Mouse (Mus musculus): ENCODE results near the gene Apobr. TPM values are rescaled to one million over a fixed set of nuclear protein-coding genes. Genes with fewer than 3 reads are reported as not detected.

The Apobr gene
- polyA plus RNA-seq (2012; rRNA removed), result 6.8 and 7.2 TPM in 2 replicates

DNA sequence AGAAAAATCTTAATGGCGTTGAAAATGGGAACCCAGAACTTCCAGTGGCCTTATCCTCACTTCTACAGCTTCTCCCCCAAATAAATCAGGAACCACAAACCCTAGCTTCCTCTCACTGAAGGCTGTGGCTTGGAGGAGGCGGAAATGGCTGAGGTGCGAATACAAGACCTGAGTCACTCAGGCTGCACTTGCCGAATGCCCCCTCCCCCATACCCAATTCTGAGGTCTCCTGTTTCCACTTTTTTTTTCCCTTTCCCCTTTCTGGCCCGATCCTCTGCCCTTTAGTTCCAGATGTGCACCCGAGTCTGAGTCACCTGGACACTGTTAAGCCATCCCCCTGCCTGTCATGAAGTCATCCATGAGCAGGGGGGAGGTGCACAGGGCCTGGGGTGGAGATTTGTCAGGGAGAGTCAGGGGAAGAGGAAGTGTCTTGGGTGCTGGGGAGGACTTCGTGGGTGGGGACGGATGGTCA, at the start of gene Apobr:
Apobr (plus strand) TSS at position 437 of the 472 bp plus-strand sequence.
- H3K4me1 ChIP-seq (replicated peaks; ENCODE audit: control insufficient read depth, insufficient read depth, low read length), result peaks cover 24% of the 10 kb centered on the region
- peak within 1 kb of the TSS; percentile 34; the same call in 1 of the 2 replicates for H3K27ac ChIP-seq (ENCODE audit: control insufficient read depth, insufficient read depth, low read length)

GRCm38 (mm10) chr7:126535766-126536165, 49.0 kb upstream of the Apobr start:
- DNase-seq, result no peak
- peak overlapping the region; percentile 5 for H3K4me3 ChIP-seq (ENCODE audit: control insufficient read depth, insufficient read depth, low read length)
- WGBS, result 4% methylated on average over 28 of the region's 28 CpGs
- no peaks in the 10 kb centered on the region; the same call in 1 of the 2 replicates for H3K4me1 ChIP-seq (replicated peaks; ENCODE audit: control insufficient read depth, insufficient read depth, low read length)
- peaks cover 5% of the 10 kb centered on the region; the same call in 1 of the 2 replicates for H3K27me3 ChIP-seq (ENCODE audit: control insufficient read depth, insufficient read depth, low read length)
- TF ChIP-seq CTCF (IDR thresholded peaks at IDR 0.05; ENCODE audit: borderline replicate concordance, control insufficient read depth, extremely low read depth, insufficient read depth, low read length, poor library complexity) (no peak), POLR2A (IDR thresholded peaks at IDR 0.05; ENCODE audit: control insufficient read depth, extremely low read depth, insufficient read depth, low read length, poor library complexity) (no peak)
- no peaks in the 10 kb centered on the region for H3K36me3 ChIP-seq (ENCODE audit: control insufficient read depth, insufficient read depth, low read length)
- H3K27ac ChIP-seq (ENCODE audit: control insufficient read depth, insufficient read depth, low read length), result no peak overlapping the region

More for the DNA sequence above, at the start of gene Apobr:
- peak within 1 kb of the TSS; percentile 9; the same call in 1 of the 2 replicates for H3K4me3 ChIP-seq (ENCODE audit: control insufficient read depth, insufficient read depth, low read length)
- H3K27me3 ChIP-seq (ENCODE audit: control insufficient read depth, insufficient read depth, low read length), result no peaks in the 10 kb centered on the region
- TF ChIP-seq CTCF (IDR thresholded peaks at IDR 0.05; ENCODE audit: borderline replicate concordance, control insufficient read depth, extremely low read depth, insufficient read depth, low read length, poor library complexity), result no peak
- TF ChIP-seq POLR2A (IDR thresholded peaks at IDR 0.05; ENCODE audit: control insufficient read depth, extremely low read depth, insufficient read depth, low read length, poor library complexity), result no peak
- H3K36me3 ChIP-seq (ENCODE audit: control insufficient read depth, insufficient read depth, low read length), result no peaks in the 10 kb centered on the region
- 11% methylated on average over 8 of the region's 8 CpGs for WGBS
- peak; percentile 60 for DNase-seq

- DNase-seq, result no peak
- TF ChIP-seq CTCF (IDR thresholded peaks at IDR 0.05; ENCODE audit: borderline replicate concordance, control insufficient read depth, extremely low read depth, insufficient read depth, low read length, poor library complexity), result no peak
- no peak for TF ChIP-seq POLR2A (IDR thresholded peaks at IDR 0.05; ENCODE audit: control insufficient read depth, extremely low read depth, insufficient read depth, low read length, poor library complexity)
- Histone ChIP-seq H3K27ac (ENCODE audit: control insufficient read depth, insufficient read depth, low read length) (no peak overlapping the region), H3K36me3 (ENCODE audit: control insufficient read depth, insufficient read depth, low read length) (no peaks in the 10 kb centered on the region), H3K4me3 (ENCODE audit: control insufficient read depth, insufficient read depth, low read length) (no peak overlapping the region), H3K4me1 (replicated peaks; ENCODE audit: control insufficient read depth, insufficient read depth, low read length) (no peaks in the 10 kb centered on the region; the same call in 1 of the 2 replicates), H3K27me3 (ENCODE audit: control insufficient read depth, insufficient read depth, low read length) (peaks cover 5% of the 10 kb centered on the region; the same call in 1 of the 2 replicates)
- 84% methylated on average over 9 of the region's 9 CpGs for WGBS
Observed at GRCm38 (mm10) chr7:126536466-126536865, 48.3 kb upstream of the Apobr start.

DNA sequence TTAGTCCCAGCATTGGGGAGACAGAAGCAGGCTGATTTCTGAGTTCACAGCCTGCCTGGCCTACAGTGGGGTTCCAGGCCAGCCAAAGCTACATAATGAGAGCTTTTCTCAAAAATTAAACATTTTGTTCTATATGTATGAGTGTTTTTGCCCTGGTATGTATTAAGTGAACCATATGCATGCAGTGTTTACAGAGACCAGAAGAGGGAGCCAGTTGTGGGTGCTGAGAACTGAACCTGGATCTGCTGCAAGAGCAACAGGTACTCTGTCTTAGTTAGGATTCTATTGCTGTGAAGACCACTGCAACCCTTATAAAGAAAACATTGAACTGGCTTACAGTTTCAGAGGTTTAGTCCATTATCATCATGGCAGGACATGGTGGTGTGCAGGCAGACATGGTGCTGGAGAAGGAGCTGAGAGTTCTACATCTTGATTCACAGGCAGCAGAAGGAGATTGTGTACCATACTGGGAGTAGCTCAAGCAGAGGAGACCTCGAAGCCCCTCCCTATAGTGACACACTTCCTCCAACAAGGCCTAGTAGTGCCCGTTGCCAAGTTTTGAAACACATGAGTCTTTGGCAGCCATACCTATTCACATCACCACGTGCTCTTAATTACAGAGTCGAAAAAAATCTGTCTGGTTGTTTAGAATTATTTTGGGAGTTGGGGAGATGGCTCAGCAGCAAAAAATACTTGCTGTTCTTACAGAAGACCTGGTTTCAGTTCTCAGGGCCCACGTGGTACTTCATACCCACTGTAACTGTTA, 46.7 kb upstream of the Apobr start:
- no peak overlapping the region for H3K4me3 ChIP-seq (ENCODE audit: control insufficient read depth, insufficient read depth, low read length)
- TF ChIP-seq CTCF (IDR thresholded peaks at IDR 0.05; ENCODE audit: borderline replicate concordance, control insufficient read depth, extremely low read depth, insufficient read depth, low read length, poor library complexity), result no peak
- no peak for TF ChIP-seq POLR2A (IDR thresholded peaks at IDR 0.05; ENCODE audit: control insufficient read depth, extremely low read depth, insufficient read depth, low read length, poor library complexity)
- H3K36me3 ChIP-seq (ENCODE audit: control insufficient read depth, insufficient read depth, low read length), result no peaks in the 10 kb centered on the region
- peaks cover 5% of the 10 kb centered on the region; the same call in 1 of the 2 replicates for H3K27me3 ChIP-seq (ENCODE audit: control insufficient read depth, insufficient read depth, low read length)
- no peaks in the 10 kb centered on the region; the same call in 1 of the 2 replicates for H3K4me1 ChIP-seq (replicated peaks; ENCODE audit: control insufficient read depth, insufficient read depth, low read length)
- H3K27ac ChIP-seq (ENCODE audit: control insufficient read depth, insufficient read depth, low read length), result no peak overlapping the region
- DNase-seq, result peak; percentile 23
- WGBS, result 84% methylated on average over 5 of the region's 5 CpGs

- 91% methylated on average over 1 of the region's 1 CpGs for WGBS
- Histone ChIP-seq H3K4me3 (ENCODE audit: control insufficient read depth, insufficient read depth, low read length) (no peak overlapping the region), H3K27me3 (ENCODE audit: control insufficient read depth, insufficient read depth, low read length) (no peaks in the 10 kb centered on the region), H3K27ac (ENCODE audit: control insufficient read depth, insufficient read depth, low read length) (no peak overlapping the region), H3K4me1 (replicated peaks; ENCODE audit: control insufficient read depth, insufficient read depth, low read length) (no peaks in the 10 kb centered on the region), H3K36me3 (ENCODE audit: control insufficient read depth, insufficient read depth, low read length) (peaks cover 13% of the 10 kb centered on the region)
- no peak for DNase-seq
- TF ChIP-seq POLR2A (IDR thresholded peaks at IDR 0.05; ENCODE audit: control insufficient read depth, extremely low read depth, insufficient read depth, low read length, poor library complexity) (no peak), CTCF (IDR thresholded peaks at IDR 0.05; ENCODE audit: borderline replicate concordance, control insufficient read depth, extremely low read depth, insufficient read depth, low read length, poor library complexity) (no peak)
Observed at GRCm38 (mm10) chr7:126541661-126542060, 43.1 kb upstream of the Apobr start.

DNA sequence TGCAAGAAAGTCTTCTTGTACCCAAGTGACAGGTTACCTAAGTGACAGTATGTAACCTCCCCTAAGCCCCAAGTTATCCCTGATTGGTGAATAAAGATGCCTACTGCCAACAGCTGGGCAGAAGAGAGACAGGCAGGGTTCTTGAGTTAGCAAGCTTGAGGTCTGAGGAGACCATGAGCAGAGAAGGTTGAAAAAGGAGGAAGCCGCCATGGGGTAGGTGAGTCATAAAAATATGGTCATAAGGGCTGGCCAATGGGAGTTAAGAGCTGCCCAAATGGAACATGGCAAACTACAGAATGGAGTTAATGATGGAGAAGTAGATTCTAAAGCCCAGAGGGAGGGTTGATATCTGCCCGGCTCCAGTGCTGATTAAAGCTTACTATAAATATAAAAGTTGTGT, 39.1 kb upstream of the Apobr start:
- WGBS, result 95% methylated on average over 2 of the region's 2 CpGs

More for the DNA sequence above, 39.1 kb upstream of the Apobr start:
- Histone ChIP-seq H3K36me3 (ENCODE audit: control insufficient read depth, insufficient read depth, low read length) (peaks cover 50% of the 10 kb centered on the region), H3K4me3 (ENCODE audit: control insufficient read depth, insufficient read depth, low read length) (no peak overlapping the region), H3K27ac (ENCODE audit: control insufficient read depth, insufficient read depth, low read length) (no peak overlapping the region), H3K27me3 (ENCODE audit: control insufficient read depth, insufficient read depth, low read length) (no peaks in the 10 kb centered on the region), H3K4me1 (replicated peaks; ENCODE audit: control insufficient read depth, insufficient read depth, low read length) (no peaks in the 10 kb centered on the region)
- DNase-seq, result no peak
- no peak for TF ChIP-seq POLR2A (IDR thresholded peaks at IDR 0.05; ENCODE audit: control insufficient read depth, extremely low read depth, insufficient read depth, low read length, poor library complexity)
- TF ChIP-seq CTCF (IDR thresholded peaks at IDR 0.05; ENCODE audit: borderline replicate concordance, control insufficient read depth, extremely low read depth, insufficient read depth, low read length, poor library complexity), result no peak

Measured in thymus, adult 2 months (tissue).